Mouse (Mus musculus): Measurements from ENCODE around the gene Tnpo3.

- TF ChIP-seq GATA1 (IDR thresholded peaks at IDR 0.05; ENCODE audit: low read length) (no peak), TAL1 (IDR thresholded peaks at IDR 0.05; ENCODE audit: low read length) (no peak)
Measured at GRCm38 (mm10) chr6:29622273-29622672, 12.6 kb upstream of the Tnpo3 start.
